Mouse (Mus musculus) hindbrain, postnatal 0 days (tissue): ENCODE results near the gene Ttc26. TPM values are rescaled to one million over a fixed set of nuclear protein-coding genes. Genes with fewer than 3 reads are reported as not detected.

ENCODE experiments used
- ATAC-seq: fragments of 200-750 bp; cut with Nextera tagmentation; 2 replicates; pipeline ENCODE4 v1.8.0; 2017; ENCODE audit warnings: mild to moderate bottlenecking, moderate TSS enrichment, moderate library complexity
- DNase-seq: peaks from one replicate; pipeline ENCODE4 v3.0.0-alpha.2; 2015; ENCODE audit warnings: low spot score
- H3K27ac ChIP-seq: fragments of 300-500 bp; sonication (generic); 2 replicates; pipeline ENCODE4 v1.5.1; 2014; ENCODE audit warnings: mild to moderate bottlenecking
- H3K27me3 ChIP-seq: fragments of 300-500 bp; sonication (generic); 2 replicates; pipeline ENCODE4 v1.6.1; 2014; ENCODE audit warnings: low read length, mixed read lengths; ENCODE audit not compliant: insufficient read depth
- H3K36me3 ChIP-seq: fragments of 300-500 bp; sonication (generic); 2 replicates; pipeline ENCODE4 v1.6.1; 2014; ENCODE audit warnings: low read length, mixed read lengths; ENCODE audit not compliant: insufficient read depth
- H3K4me1 ChIP-seq: fragments of 300-500 bp; sonication (generic); 2 replicates; pipeline ENCODE4 v1.6.1; 2014; ENCODE audit warnings: antibody characterized with exemption, low read length, mixed read lengths; ENCODE audit not compliant: insufficient read depth
- H3K4me2 ChIP-seq: fragments of 300-500 bp; sonication (generic); 2 replicates; pipeline ENCODE4 v1.6.1; 2014; ENCODE audit warnings: low read depth, mild to moderate bottlenecking, low read length, moderate library complexity, mixed read lengths
- H3K4me3 ChIP-seq: fragments of 300-500 bp; sonication (generic); 2 replicates; pipeline ENCODE4 v1.5.1; 2014; ENCODE audit warnings: low read length
- H3K9ac ChIP-seq: fragments of 300-500 bp; sonication (generic); replicated peaks from 2 replicates; pipeline ENCODE4 v1.6.1; 2014; ENCODE audit warnings: mild to moderate bottlenecking, low read length, moderate library complexity, mixed read lengths
- H3K9me3 ChIP-seq: fragments of 300-500 bp; sonication (generic); 2 replicates; pipeline ENCODE4 v1.6.1; 2016; ENCODE audit warnings: low read length, mixed read lengths
- CTCF ChIP-seq: IDR thresholded peaks from 2 replicates; pipeline ENCODE4 v1.5.1; 2016; ENCODE audit warnings: antibody characterized with exemption, control low read depth, low read depth
- WGBS: fragments of 180-500 bp; shearing (Covaris S2); extraction: QIAGEN DNeasy Blood & Tissue Kit; methylation state at CpG from one replicate; pipeline ENCODE4 v1.1.7; 2014; 5-methylcytosine and 5-hydroxymethylcytosine counted together
- polyA plus RNA-seq: library from polyadenylated mRNA; unstranded; fragments of >200 nt; fragmentation: Nextera tagmentation; extraction: Ambion mirVana; gene quantifications from 2 replicates; pipeline ENCODE4 v1.2.1, GENCODE M21; 2015
- total RNA-seq: library from RNA; depleted of rRNA; stranded (reverse); fragments of >200 nt; gene quantifications from 2 replicates; pipeline ENCODE4 v1.2.3, GENCODE M21; 2014

The Ttc26 gene
- total and polyA plus RNA-seq, 2 experiments from 2014 or later, result 2.5 to 5.0 TPM

DNA sequence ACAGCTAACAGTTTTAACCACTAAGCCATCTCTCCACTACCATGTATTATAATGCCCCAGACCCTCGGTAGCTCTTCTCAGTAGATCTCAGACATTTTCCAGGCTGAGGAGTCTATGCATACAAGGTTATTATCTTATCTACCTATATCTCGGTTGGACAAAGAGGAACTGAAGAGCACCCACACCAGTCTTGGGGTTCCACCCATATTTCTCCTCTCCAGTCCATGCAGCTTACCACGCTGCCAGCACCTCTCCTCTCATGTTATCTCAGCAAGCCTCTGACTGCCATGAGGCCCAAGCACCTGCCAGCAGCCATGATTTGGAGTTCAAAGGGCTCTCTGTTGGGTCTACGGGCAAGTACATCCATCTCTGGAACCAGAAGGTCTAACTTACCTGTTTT is 20.2 kb upstream of the Ttc26 start:
- no peaks in the 10 kb centered on the region for H3K27me3 ChIP-seq
- no peak overlapping the region for H3K4me3 ChIP-seq
- H3K4me2 ChIP-seq, result no peak overlapping the region
- H3K4me1 ChIP-seq, result no peaks in the 10 kb centered on the region
- no peak for TF ChIP-seq CTCF
- no peak overlapping the region for H3K27ac ChIP-seq
- no peak overlapping the region for H3K9ac ChIP-seq
- H3K9me3 ChIP-seq, result no peaks in the 10 kb centered on the region
- no peaks in the 10 kb centered on the region for H3K36me3 ChIP-seq
- 94% methylated on average over 4 of the region's 4 CpGs for WGBS
- no peak for DNase-seq
- ATAC-seq, result no peak

GRCm38 (mm10) chr6:38361937-38362336 is 19.3 kb upstream of the Ttc26 start:
- no peaks in the 10 kb centered on the region for H3K4me1 ChIP-seq
- no peak for DNase-seq
- H3K9me3 ChIP-seq, result no peaks in the 10 kb centered on the region
- no peak for ATAC-seq
- H3K4me3 ChIP-seq, result no peak overlapping the region
- H3K27me3 ChIP-seq, result no peaks in the 10 kb centered on the region
- WGBS, result 64% methylated on average over 1 of the region's 1 CpGs
- no peak overlapping the region for H3K4me2 ChIP-seq
- no peak for TF ChIP-seq CTCF
- no peak overlapping the region for H3K9ac ChIP-seq
- H3K27ac ChIP-seq, result no peak overlapping the region
- H3K36me3 ChIP-seq, result no peaks in the 10 kb centered on the region

GRCm38 (mm10) chr6:38363370-38363769 is 17.9 kb upstream of the Ttc26 start:
- TF ChIP-seq CTCF, result no peak
- no peak overlapping the region for H3K4me2 ChIP-seq
- H3K27me3 ChIP-seq, result no peaks in the 10 kb centered on the region
- no peaks in the 10 kb centered on the region for H3K9me3 ChIP-seq
- no peak for DNase-seq
- 63% methylated on average over 4 of the region's 4 CpGs for WGBS
- ATAC-seq, result no peak
- no peaks in the 10 kb centered on the region for H3K36me3 ChIP-seq
- H3K27ac ChIP-seq, result no peak overlapping the region
- H3K4me3 ChIP-seq, result no peak overlapping the region
- H3K9ac ChIP-seq, result no peak overlapping the region
- H3K4me1 ChIP-seq, result no peaks in the 10 kb centered on the region

DNA sequence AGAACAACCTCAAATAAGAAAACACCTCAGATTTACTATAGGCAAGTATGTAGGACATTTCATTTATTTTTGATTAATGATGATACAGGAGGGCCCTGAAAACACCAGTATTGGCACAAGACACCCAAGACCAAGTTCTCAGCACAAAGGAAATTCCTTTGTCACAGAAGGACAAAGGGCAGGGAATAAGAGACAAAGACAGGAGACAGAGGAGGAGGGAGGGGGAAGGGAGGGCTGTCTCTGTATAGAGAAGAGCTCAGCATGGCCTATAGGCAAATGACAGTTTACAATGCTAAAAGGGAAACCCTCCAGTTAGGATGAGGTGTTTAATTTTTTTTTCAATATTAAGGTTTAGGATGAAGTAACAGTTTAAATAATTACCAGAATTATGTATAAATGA is 17.1 kb upstream of the Ttc26 start:
- no peaks in the 10 kb centered on the region for H3K27me3 ChIP-seq
- H3K9me3 ChIP-seq, result no peaks in the 10 kb centered on the region
- H3K4me2 ChIP-seq, result no peak overlapping the region
- H3K36me3 ChIP-seq, result no peaks in the 10 kb centered on the region
- H3K4me3 ChIP-seq, result no peak overlapping the region
- no peak for ATAC-seq
- TF ChIP-seq CTCF, result no peak
- no peak overlapping the region for H3K27ac ChIP-seq
- no peaks in the 10 kb centered on the region for H3K4me1 ChIP-seq
- no peak overlapping the region for H3K9ac ChIP-seq
- DNase-seq, result no peak

DNA sequence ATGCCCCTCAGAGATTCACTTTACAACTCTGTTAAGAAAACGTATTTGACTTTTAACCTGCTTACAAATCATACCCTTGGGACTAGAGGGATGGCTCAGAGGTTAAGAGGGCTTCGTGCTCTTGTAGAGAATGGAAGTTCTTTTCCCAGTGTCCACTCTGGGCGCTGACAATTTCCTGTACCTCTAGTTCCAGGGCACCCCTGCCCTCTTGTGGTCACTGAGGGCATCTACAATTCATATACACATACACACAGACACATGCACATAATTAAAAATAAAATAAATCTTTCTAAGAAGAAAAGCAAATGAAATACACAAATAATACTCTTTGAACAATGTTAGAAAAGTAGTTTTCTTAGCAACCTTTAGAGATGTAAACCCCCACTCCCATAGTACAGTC is 11.3 kb upstream of the Ttc26 start:
- Histone ChIP-seq H3K27ac (no peak overlapping the region), H3K36me3 (no peaks in the 10 kb centered on the region), H3K4me1 (no peaks in the 10 kb centered on the region), H3K27me3 (no peaks in the 10 kb centered on the region), H3K4me3 (no peak overlapping the region), H3K9ac (no peak overlapping the region), H3K9me3 (no peaks in the 10 kb centered on the region), H3K4me2 (no peak overlapping the region)
- peak; percentile 17; the same call in 1 of the 2 replicates for TF ChIP-seq CTCF
- DNase-seq (no peak), ATAC-seq (no peak)
- 79% methylated on average over 3 of the region's 3 CpGs for WGBS

DNA sequence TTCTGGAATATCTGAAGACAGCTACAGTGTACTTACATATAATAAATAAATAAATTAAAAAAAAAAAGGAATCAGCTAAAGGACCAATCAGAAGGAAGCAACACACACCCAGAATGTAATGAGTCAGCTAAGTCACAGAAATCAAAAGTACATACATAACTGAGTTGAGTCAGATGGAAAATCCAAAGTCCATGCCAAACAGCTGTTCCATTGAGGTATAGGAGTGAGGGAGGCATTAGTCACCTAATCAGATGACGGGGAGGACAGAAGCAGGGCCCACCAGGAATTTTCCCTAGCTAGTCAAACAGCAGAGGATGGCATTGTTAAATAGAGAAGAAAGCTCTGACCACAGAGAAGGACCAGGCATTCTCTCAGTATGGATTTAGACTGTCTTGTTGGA is 7.0 kb upstream of the Ttc26 start:
- 85% methylated on average over 1 of the region's 1 CpGs for WGBS
- ATAC-seq, result no peak

DNA sequence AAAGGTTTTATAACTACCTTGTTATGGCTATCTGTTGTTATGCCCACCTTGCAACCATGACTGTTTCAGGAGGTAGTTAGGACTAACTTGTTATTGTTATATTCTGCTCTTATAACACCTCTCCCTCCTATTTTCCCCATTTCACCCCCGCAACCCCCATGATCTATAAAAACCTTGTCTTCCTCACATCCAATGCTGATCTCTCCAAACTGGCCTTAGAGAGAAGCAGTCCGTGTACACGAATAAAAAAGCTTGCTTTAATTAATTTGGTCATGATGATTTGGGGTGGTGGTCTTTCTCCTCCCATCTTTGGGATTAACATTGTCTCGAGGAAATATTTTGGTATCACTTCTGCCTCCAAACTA is 523 bp upstream of the Ttc26 start:
- no peaks in the 10 kb centered on the region for H3K27me3 ChIP-seq
- H3K4me1 ChIP-seq, result 0 out of 2 replicates have a peak, but pooled peaks cover 4% of the 10 kb centered on the region
- peak overlapping the region; percentile 74 for H3K27ac ChIP-seq
- peak overlapping the region; percentile 68 for H3K4me2 ChIP-seq
- no peak for TF ChIP-seq CTCF
- H3K9me3 ChIP-seq, result no peaks in the 10 kb centered on the region
- WGBS, result 3% methylated on average over 4 of the region's 4 CpGs
- peak overlapping the region; percentile 52 for H3K4me3 ChIP-seq
- no peak; the same call in 1 of the 2 replicates for ATAC-seq
- peaks cover 5% of the 10 kb centered on the region; the same call in 1 of the 2 replicates for H3K36me3 ChIP-seq
- H3K9ac ChIP-seq, result peak overlapping the region; percentile 64
- no peak for DNase-seq

More for the DNA sequence above, 7.0 kb upstream of the Ttc26 start:
- no peak for TF ChIP-seq CTCF
- H3K9me3 ChIP-seq, result no peaks in the 10 kb centered on the region
- no peaks in the 10 kb centered on the region for H3K4me1 ChIP-seq
- no peaks in the 10 kb centered on the region for H3K27me3 ChIP-seq
- no peak overlapping the region for H3K4me2 ChIP-seq
- H3K4me3 ChIP-seq, result no peak overlapping the region
- no peak for DNase-seq
- H3K27ac ChIP-seq, result no peak overlapping the region
- H3K9ac ChIP-seq, result no peak overlapping the region
- no peaks in the 10 kb centered on the region for H3K36me3 ChIP-seq
